Mouse (Mus musculus): Measurements from ENCODE around the gene Krtap9-3. TPM values are rescaled to one million over a fixed set of nuclear protein-coding genes. Genes with fewer than 3 reads are reported as not detected.

Krtap9-3 gene
- polyA plus RNA-seq, 1 experiment from 2014 or later = 2.8 TPM

- Histone ChIP-seq H3K9ac (no peak overlapping the region), H3K4me1 (no peaks in the 10 kb centered on the region), H3K9me3 (replicated peaks) (no peaks in the 10 kb centered on the region), H3K36me3 (no peaks in the 10 kb centered on the region), H3K27ac (replicated peaks) (no peak overlapping the region), H3K4me3 (replicated peaks) (no peak overlapping the region), H3K27me3 (no peaks in the 10 kb centered on the region), H3K4me2 (replicated peaks) (no peak overlapping the region)
- 56% methylated on average over 4 of the region's 4 CpGs for WGBS
- no peak for ATAC-seq (ENCODE audit: insufficient number of reproducible peaks, low FRiP score, low TSS enrichment, low read depth)
These were observed 24.7 kb downstream of the Krtap9-3 start for GRCm38 (mm10) chr11:99573164-99573563.

GRCm38 (mm10) chr11:99566530-99566929, 31.4 kb downstream of the Krtap9-3 start, which contains the start of gene Krtap3-1:
TSS of gene Krtap3-1 (minus strand) at chr11:99566630.
- ATAC-seq (ENCODE audit: insufficient number of reproducible peaks, low FRiP score, low TSS enrichment, low read depth) = no peak

GRCm38 (mm10) chr11:99562580-99562979, 35.3 kb downstream of the Krtap9-3 start:
- H3K4me2 ChIP-seq (replicated peaks) = no peak overlapping the region
- H3K36me3 ChIP-seq = no peaks in the 10 kb centered on the region
- WGBS = 72% methylated on average over 6 of the region's 6 CpGs
- no peak overlapping the region for H3K4me3 ChIP-seq (replicated peaks)
- no peaks in the 10 kb centered on the region for H3K4me1 ChIP-seq
- no peaks in the 10 kb centered on the region for H3K9me3 ChIP-seq (replicated peaks)
- no peaks in the 10 kb centered on the region for H3K27me3 ChIP-seq
- no peak overlapping the region for H3K27ac ChIP-seq (replicated peaks)
- no peak for ATAC-seq (ENCODE audit: insufficient number of reproducible peaks, low FRiP score, low TSS enrichment, low read depth)
- no peak overlapping the region for H3K9ac ChIP-seq

More at GRCm38 (mm10) chr11:99566530-99566929, 31.4 kb downstream of the Krtap9-3 start, which contains the start of gene Krtap3-1:
- H3K4me1 ChIP-seq = no peaks in the 10 kb centered on the region
- WGBS = 86% methylated on average over 7 of the region's 7 CpGs
- no peaks in the 10 kb centered on the region for H3K9me3 ChIP-seq (replicated peaks)
- H3K9ac ChIP-seq = no peak within 1 kb of the TSS
- H3K36me3 ChIP-seq = no peaks in the 10 kb centered on the region
- H3K27me3 ChIP-seq = no peaks in the 10 kb centered on the region
- H3K27ac ChIP-seq (replicated peaks) = no peak within 1 kb of the TSS
- H3K4me2 ChIP-seq (replicated peaks) = no peak within 1 kb of the TSS
- H3K4me3 ChIP-seq (replicated peaks) = no peak within 1 kb of the TSS

GRCm38 (mm10) chr11:99559366-99559765, 38.5 kb downstream of the Krtap9-3 start, which contains the start of gene Gm11939:
TSS of gene Gm11939 (minus strand) at chr11:99559466.
- Histone ChIP-seq H3K4me2 (replicated peaks) (no peak within 1 kb of the TSS), H3K36me3 (no peaks in the 10 kb centered on the region), H3K9me3 (replicated peaks) (no peaks in the 10 kb centered on the region), H3K27me3 (no peaks in the 10 kb centered on the region), H3K9ac (no peak within 1 kb of the TSS), H3K27ac (replicated peaks) (no peak within 1 kb of the TSS), H3K4me3 (replicated peaks) (no peak within 1 kb of the TSS), H3K4me1 (no peaks in the 10 kb centered on the region)
- WGBS = 86% methylated on average over 9 of the region's 9 CpGs
- ATAC-seq (ENCODE audit: insufficient number of reproducible peaks, low FRiP score, low TSS enrichment, low read depth) = no peak

- Histone ChIP-seq H3K9me3 (replicated peaks) (no peaks in the 10 kb centered on the region), H3K4me2 (replicated peaks) (no peak overlapping the region), H3K4me3 (replicated peaks) (no peak overlapping the region), H3K36me3 (no peaks in the 10 kb centered on the region), H3K27me3 (no peaks in the 10 kb centered on the region), H3K9ac (no peak overlapping the region), H3K4me1 (no peaks in the 10 kb centered on the region), H3K27ac (replicated peaks) (no peak overlapping the region)
- WGBS = 76% methylated on average over 3 of the region's 3 CpGs
- no peak for ATAC-seq (ENCODE audit: insufficient number of reproducible peaks, low FRiP score, low TSS enrichment, low read depth)
These were observed 39.7 kb downstream of the Krtap9-3 start for GRCm38 (mm10) chr11:99557976-99558745.

- no peaks in the 10 kb centered on the region for H3K27me3 ChIP-seq
- H3K4me1 ChIP-seq = no peaks in the 10 kb centered on the region
- no peak within 1 kb of the TSS for H3K9ac ChIP-seq
- H3K4me3 ChIP-seq (replicated peaks) = no peak within 1 kb of the TSS
- no peak for ATAC-seq (ENCODE audit: insufficient number of reproducible peaks, low FRiP score, low TSS enrichment, low read depth)
- WGBS = 79% methylated on average over 2 of the region's 2 CpGs
- no peaks in the 10 kb centered on the region for H3K36me3 ChIP-seq
- H3K9me3 ChIP-seq (replicated peaks) = no peaks in the 10 kb centered on the region
- no peak within 1 kb of the TSS for H3K4me2 ChIP-seq (replicated peaks)
- H3K27ac ChIP-seq (replicated peaks) = no peak within 1 kb of the TSS
These were observed 41.2 kb downstream of the Krtap9-3 start, which contains the start of gene Krtap3-2 for GRCm38 (mm10) chr11:99556753-99557152. TSS of gene Krtap3-2 (minus strand) at chr11:99556853.

GRCm38 (mm10) chr11:99556195-99556594, 41.7 kb downstream of the Krtap9-3 start:
- H3K4me3 ChIP-seq (replicated peaks) = no peak overlapping the region
- H3K36me3 ChIP-seq = no peaks in the 10 kb centered on the region
- H3K27me3 ChIP-seq = no peaks in the 10 kb centered on the region
- no peak overlapping the region for H3K9ac ChIP-seq
- ATAC-seq (ENCODE audit: insufficient number of reproducible peaks, low FRiP score, low TSS enrichment, low read depth) = no peak
- H3K27ac ChIP-seq (replicated peaks) = no peak overlapping the region
- no peaks in the 10 kb centered on the region for H3K9me3 ChIP-seq (replicated peaks)
- WGBS = 87% methylated on average over 2 of the region's 2 CpGs
- H3K4me1 ChIP-seq = no peaks in the 10 kb centered on the region
- H3K4me2 ChIP-seq (replicated peaks) = no peak overlapping the region

GRCm38 (mm10) chr11:99550765-99551164, 47.1 kb downstream of the Krtap9-3 start, which contains the start of gene Krtap3-3:
TSS of gene Krtap3-3 (minus strand) at chr11:99550865.
- no peak for ATAC-seq (ENCODE audit: insufficient number of reproducible peaks, low FRiP score, low TSS enrichment, low read depth)
- H3K4me3 ChIP-seq (replicated peaks) = no peak within 1 kb of the TSS
- WGBS = 69% methylated on average over 4 of the region's 4 CpGs
- no peaks in the 10 kb centered on the region for H3K27me3 ChIP-seq
- H3K4me1 ChIP-seq = no peaks in the 10 kb centered on the region
- H3K4me2 ChIP-seq (replicated peaks) = no peak within 1 kb of the TSS
- no peak within 1 kb of the TSS for H3K9ac ChIP-seq
- H3K27ac ChIP-seq (replicated peaks) = 0 out of 2 replicates have a peak within 1 kb of the TSS, but pooled peaks have one; percentile 39
- H3K9me3 ChIP-seq (replicated peaks) = no peaks in the 10 kb centered on the region
- H3K36me3 ChIP-seq = no peaks in the 10 kb centered on the region

- Histone ChIP-seq H3K27ac (replicated peaks) (no peak overlapping the region), H3K4me2 (replicated peaks) (no peak overlapping the region), H3K4me3 (replicated peaks) (no peak overlapping the region), H3K4me1 (no peaks in the 10 kb centered on the region), H3K27me3 (no peaks in the 10 kb centered on the region), H3K9me3 (replicated peaks) (no peaks in the 10 kb centered on the region), H3K36me3 (no peaks in the 10 kb centered on the region), H3K9ac (no peak overlapping the region)
- no peak for ATAC-seq (ENCODE audit: insufficient number of reproducible peaks, low FRiP score, low TSS enrichment, low read depth)
These were observed 50.0 kb downstream of the Krtap9-3 start for GRCm38 (mm10) chr11:99547892-99548291.

Other genes starting within 250 kb of the Krtap9-3 start
- gene Krt27, start 247.0 kb downstream of the Krtap9-3 start, polyA plus RNA-seq (2015; fragmentation: Nextera tagmentation; extraction: Ambion mirVana) = 44.9 and 72.2 TPM in 2 replicates
- gene Krt28, start 223.2 kb downstream of the Krtap9-3 start, polyA plus RNA-seq (2015; fragmentation: Nextera tagmentation; extraction: Ambion mirVana) = 19.5 and 36.8 TPM in 2 replicates
- 506 and 568 TPM in 2 replicates for gene Krt10, start 208.7 kb downstream of the Krtap9-3 start, polyA plus RNA-seq (2015; fragmentation: Nextera tagmentation; extraction: Ambion mirVana)
- 0.24 and 0.88 TPM in 2 replicates for gene Krt12, start 175.8 kb downstream of the Krtap9-3 start, polyA plus RNA-seq (2015; fragmentation: Nextera tagmentation; extraction: Ambion mirVana)
- gene Krt20, start 160.0 kb downstream of the Krtap9-3 start, polyA plus RNA-seq (2015; fragmentation: Nextera tagmentation; extraction: Ambion mirVana) = 0.55 and 0.58 TPM in 2 replicates
- gene Krt23, start 105.0 kb downstream of the Krtap9-3 start, polyA plus RNA-seq (2015; fragmentation: Nextera tagmentation; extraction: Ambion mirVana) = 37.0 and 46.2 TPM in 2 replicates
- gene Krt39, start 76.8 kb downstream of the Krtap9-3 start, polyA plus RNA-seq (2015; fragmentation: Nextera tagmentation; extraction: Ambion mirVana) = 0.16 and 0.35 TPM in 2 replicates
- 0.81 and 1.5 TPM in 2 replicates for gene Krt40, start 54.9 kb downstream of the Krtap9-3 start, polyA plus RNA-seq (2015; fragmentation: Nextera tagmentation; extraction: Ambion mirVana)
- 9.5 and 12.3 TPM in 2 replicates for gene Krtap3-3, start 47.2 kb downstream of the Krtap9-3 start, polyA plus RNA-seq (2015; fragmentation: Nextera tagmentation; extraction: Ambion mirVana)
- 2.8 and 2.9 TPM in 2 replicates for gene Krtap3-2, start 41.3 kb downstream of the Krtap9-3 start, polyA plus RNA-seq (2015; fragmentation: Nextera tagmentation; extraction: Ambion mirVana)
- 1.2 TPM in 1 of 2 replicates, not detected in the other for gene Gm11939, start 38.6 kb downstream of the Krtap9-3 start, polyA plus RNA-seq (2015; fragmentation: Nextera tagmentation; extraction: Ambion mirVana)
- 5.7 and 13.1 TPM in 2 replicates for gene Krtap3-1, start 31.5 kb downstream of the Krtap9-3 start, polyA plus RNA-seq (2015; fragmentation: Nextera tagmentation; extraction: Ambion mirVana)
- gene Krtap1-5, start 17.1 kb downstream of the Krtap9-3 start, polyA plus RNA-seq (2015; fragmentation: Nextera tagmentation; extraction: Ambion mirVana) = 3.7 and 5.9 TPM in 2 replicates
- 2.0 and 2.2 TPM in 2 replicates for gene Krtap1-4, start 14.5 kb downstream of the Krtap9-3 start, polyA plus RNA-seq (2015; fragmentation: Nextera tagmentation; extraction: Ambion mirVana)
- gene Krtap1-3, start 6.8 kb downstream of the Krtap9-3 start, polyA plus RNA-seq (2015; fragmentation: Nextera tagmentation; extraction: Ambion mirVana) = 1.5 and 2.0 TPM in 2 replicates
- gene Gm11938, start 5.2 kb upstream of the Krtap9-3 start, polyA plus RNA-seq (2015; fragmentation: Nextera tagmentation; extraction: Ambion mirVana) = 4.5 and 7.3 TPM in 2 replicates
- gene Gm11937, start 12.1 kb upstream of the Krtap9-3 start, polyA plus RNA-seq (2015; fragmentation: Nextera tagmentation; extraction: Ambion mirVana) = 4.7 and 7.0 TPM in 2 replicates
- 2.0 and 4.2 TPM in 2 replicates for gene Krtap2-4, start 16.7 kb upstream of the Krtap9-3 start, polyA plus RNA-seq (2015; fragmentation: Nextera tagmentation; extraction: Ambion mirVana)
- 3.9 and 5.1 TPM in 2 replicates for gene Gm11562, start 22.3 kb upstream of the Krtap9-3 start, polyA plus RNA-seq (2015; fragmentation: Nextera tagmentation; extraction: Ambion mirVana)
- gene Krtap4-1, start 30.1 kb upstream of the Krtap9-3 start, polyA plus RNA-seq (2015; fragmentation: Nextera tagmentation; extraction: Ambion mirVana) = 1.7 and 2.2 TPM in 2 replicates
- 1.6 and 3.2 TPM in 2 replicates for gene Krtap4-2, start 37.0 kb upstream of the Krtap9-3 start, polyA plus RNA-seq (2015; fragmentation: Nextera tagmentation; extraction: Ambion mirVana)
- gene Krtap4-7, start 46.0 kb upstream of the Krtap9-3 start, polyA plus RNA-seq (2015; fragmentation: Nextera tagmentation; extraction: Ambion mirVana) = 2.0 and 2.3 TPM in 2 replicates
- gene Gm11555, start 52.1 kb upstream of the Krtap9-3 start, polyA plus RNA-seq (2015; fragmentation: Nextera tagmentation; extraction: Ambion mirVana) = 1.2 and 1.8 TPM in 2 replicates
- 0.77 and 1.0 TPM in 2 replicates for gene Gm11563, start 60.9 kb upstream of the Krtap9-3 start, polyA plus RNA-seq (2015; fragmentation: Nextera tagmentation; extraction: Ambion mirVana)
- gene Krtap4-6, start 67.9 kb upstream of the Krtap9-3 start, polyA plus RNA-seq (2015; fragmentation: Nextera tagmentation; extraction: Ambion mirVana) = 1.1 and 1.3 TPM in 2 replicates
- gene Gm14190, start 92.6 kb upstream of the Krtap9-3 start, polyA plus RNA-seq (2015; fragmentation: Nextera tagmentation; extraction: Ambion mirVana) = not detected in 2 replicates
- not detected in 2 replicates for gene Gm14180, start 136.2 kb upstream of the Krtap9-3 start, polyA plus RNA-seq (2015; fragmentation: Nextera tagmentation; extraction: Ambion mirVana)
- gene Gm11595, start 174.8 kb upstream of the Krtap9-3 start, polyA plus RNA-seq (2015; fragmentation: Nextera tagmentation; extraction: Ambion mirVana) = 1.0 and 1.9 TPM in 2 replicates
- gene Krtap4-8, start 182.6 kb upstream of the Krtap9-3 start, polyA plus RNA-seq (2015; fragmentation: Nextera tagmentation; extraction: Ambion mirVana) = 0.98 and 0.99 TPM in 2 replicates
- 1.00 and 1.1 TPM in 2 replicates for gene Krtap4-9, start 187.1 kb upstream of the Krtap9-3 start, polyA plus RNA-seq (2015; fragmentation: Nextera tagmentation; extraction: Ambion mirVana)
- gene Gm11596, start 195.4 kb upstream of the Krtap9-3 start, polyA plus RNA-seq (2015; fragmentation: Nextera tagmentation; extraction: Ambion mirVana) = 0.15 and 0.51 TPM in 2 replicates
- not detected in 2 replicates for gene Gm11569, start 200.8 kb upstream of the Krtap9-3 start, polyA plus RNA-seq (2015; fragmentation: Nextera tagmentation; extraction: Ambion mirVana)
- gene Gm11554, start 206.3 kb upstream of the Krtap9-3 start, polyA plus RNA-seq (2015; fragmentation: Nextera tagmentation; extraction: Ambion mirVana) = 0.33 TPM in 1 of 2 replicates, not detected in the other
- 0.45 and 0.50 TPM in 2 replicates for gene Krtap4-13, start 211.8 kb upstream of the Krtap9-3 start, polyA plus RNA-seq (2015; fragmentation: Nextera tagmentation; extraction: Ambion mirVana)
- 0.53 and 0.61 TPM in 2 replicates for gene Gm11564, start 217.6 kb upstream of the Krtap9-3 start, polyA plus RNA-seq (2015; fragmentation: Nextera tagmentation; extraction: Ambion mirVana)
- gene 2300003K06Rik, start 240.0 kb upstream of the Krtap9-3 start, polyA plus RNA-seq (2015; fragmentation: Nextera tagmentation; extraction: Ambion mirVana) = not detected in 2 replicates